Mouse (Mus musculus) 3134 (cell line): ENCODE measurements around the gene Zfp296.

Source experiments
- DNase-seq: peaks from one replicate; pipeline ENCODE4 v3.0.0-alpha.2; 2011; ENCODE audit warnings: low spot score; ENCODE audit not compliant: insufficient read length; ENCODE audit errors: extremely low read depth

Gene Zfp296

DNA sequence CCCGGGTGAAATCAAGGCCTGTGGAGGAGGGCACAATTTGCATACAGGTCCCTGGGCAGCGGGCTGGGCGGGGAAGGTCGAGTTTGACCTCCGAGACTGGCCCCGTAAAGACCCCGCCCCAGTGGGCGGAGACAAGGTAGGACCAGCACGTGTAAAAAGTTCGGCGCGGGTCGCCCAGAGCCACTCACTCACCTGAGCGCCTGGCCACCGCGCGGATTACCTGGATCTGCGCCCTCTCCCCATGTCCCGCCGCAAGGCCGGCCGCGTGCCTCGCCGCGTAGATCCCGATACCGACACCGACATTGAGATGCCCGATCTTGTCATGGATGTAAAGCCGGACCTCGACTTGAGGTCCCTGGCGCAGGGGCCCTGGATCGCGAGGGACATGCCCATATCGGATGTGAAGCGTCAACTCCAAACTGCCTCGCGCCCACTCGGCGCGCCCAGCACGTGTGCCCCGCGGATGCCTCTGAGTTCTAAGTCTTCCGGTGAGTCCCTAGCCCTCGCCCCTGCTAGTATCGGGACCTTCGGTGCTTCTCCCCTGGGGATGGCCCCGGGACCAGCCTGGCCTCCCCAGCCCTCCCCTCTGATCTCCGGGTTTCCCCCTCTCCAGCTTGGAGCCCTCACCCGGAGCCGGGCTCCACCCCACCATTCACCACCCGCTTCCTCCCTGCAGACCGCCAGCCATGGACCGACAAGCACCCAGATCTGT is at the start of gene Zfp296, which contains the start of gene Gemin7:
Gene Zfp296, plus strand, starts transcription at position 147 of the 712 bp plus-strand sequence.
Gene Gemin7, minus strand, starts transcription at position 455 of the 712 bp plus-strand sequence.
- no peak for DNase-seq

DNA sequence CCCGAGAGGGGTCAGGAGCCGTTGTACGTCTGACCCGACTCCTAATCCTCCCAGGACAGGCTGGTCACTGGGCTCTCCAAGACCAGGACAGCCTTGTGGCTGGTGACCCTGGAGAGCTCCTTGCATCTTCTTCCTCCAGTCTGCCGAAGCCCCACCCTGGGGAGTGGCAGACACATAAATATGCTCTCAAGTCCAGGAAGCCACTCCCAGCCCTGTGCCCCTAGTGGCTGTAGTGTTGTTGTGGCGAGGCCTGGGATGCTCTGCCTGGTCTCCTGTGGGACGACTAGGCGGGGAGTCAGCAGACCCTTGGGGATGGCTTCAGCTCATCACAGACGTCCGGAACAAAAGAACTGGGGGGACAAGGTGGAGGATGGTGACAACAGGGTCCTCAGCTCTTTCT is 46.0 kb upstream of the Zfp296 start:
- DNase-seq = no peak

DNA sequence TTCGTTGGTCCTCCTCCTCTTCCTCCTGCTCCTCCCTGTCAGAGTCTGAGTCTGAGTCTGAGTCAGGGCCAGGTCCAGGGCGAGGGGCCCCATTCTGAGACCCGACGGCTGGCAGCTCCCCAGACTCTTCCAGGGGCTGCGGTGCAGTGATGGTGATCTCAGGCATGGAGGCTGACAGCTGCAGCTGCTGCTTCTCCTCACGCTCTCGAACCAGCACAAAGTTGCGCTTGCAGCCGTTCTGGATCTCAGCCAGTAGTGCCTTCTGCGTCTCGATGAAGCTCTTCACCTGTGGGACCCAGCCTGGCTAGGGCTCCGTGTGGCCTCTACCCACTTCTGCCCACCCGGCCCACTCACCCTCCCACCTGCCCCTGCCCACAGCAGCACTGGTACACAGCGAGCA is 44.8 kb upstream of the Zfp296 start:
- no peak for DNase-seq

DNA sequence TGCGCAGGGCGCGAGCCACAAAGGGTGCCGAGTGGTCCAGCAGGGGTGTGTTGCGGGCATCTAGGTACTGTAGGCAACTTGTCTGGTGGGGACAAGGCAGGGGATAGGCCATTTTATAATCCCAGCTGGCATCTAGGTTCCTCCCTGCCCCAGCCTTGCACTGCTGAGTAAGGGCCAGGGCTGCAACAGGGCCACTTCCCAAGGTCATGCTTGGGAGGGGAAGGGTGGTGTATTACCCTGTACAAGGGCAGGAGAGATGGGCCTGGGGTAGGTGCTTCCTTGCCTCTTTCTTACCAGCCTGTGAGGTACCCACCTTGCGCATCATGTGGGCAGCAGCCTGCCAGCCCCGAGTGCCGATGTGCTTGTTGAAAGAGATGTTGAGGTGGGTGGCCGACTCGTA is 42.4 kb upstream of the Zfp296 start:
- no peak for DNase-seq

DNA sequence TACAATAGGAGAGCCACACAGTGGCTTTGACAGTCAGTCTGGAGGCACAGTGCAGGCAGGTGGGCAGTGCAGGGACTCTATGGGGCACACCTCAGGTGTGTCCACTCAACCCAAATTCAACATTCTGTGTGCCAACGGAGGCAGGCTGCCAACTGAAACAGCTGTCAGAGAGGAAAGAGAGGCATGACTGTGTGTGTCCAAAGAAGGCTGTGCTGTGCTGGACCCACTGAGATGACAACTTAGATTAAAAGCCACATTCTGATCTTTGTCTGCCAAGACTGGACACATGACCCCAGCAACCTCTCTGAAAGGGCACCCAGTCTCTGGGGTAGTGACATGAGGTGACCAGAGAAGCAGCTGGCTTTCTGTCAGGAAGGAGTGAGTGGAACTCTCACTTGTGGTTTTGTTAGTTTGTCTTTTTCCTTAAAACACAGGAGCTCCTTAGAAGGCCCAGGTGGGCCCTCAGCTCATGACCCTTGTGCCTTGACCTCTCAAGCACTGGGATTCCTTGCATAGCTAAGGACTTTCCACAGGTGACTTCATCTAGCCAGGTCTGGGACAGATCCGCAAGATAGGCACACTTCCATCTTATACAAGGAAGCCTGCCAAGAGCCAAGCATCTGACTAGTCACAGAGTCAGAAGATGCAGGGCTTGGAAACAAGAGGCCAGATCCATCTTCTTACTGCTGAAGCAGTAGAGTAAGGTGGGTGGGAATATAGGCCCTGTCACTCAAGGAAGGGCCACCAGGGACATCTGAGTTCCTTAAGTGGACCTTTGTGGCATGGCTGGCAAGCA is 36.1 kb upstream of the Zfp296 start:
- no peak for DNase-seq

DNA sequence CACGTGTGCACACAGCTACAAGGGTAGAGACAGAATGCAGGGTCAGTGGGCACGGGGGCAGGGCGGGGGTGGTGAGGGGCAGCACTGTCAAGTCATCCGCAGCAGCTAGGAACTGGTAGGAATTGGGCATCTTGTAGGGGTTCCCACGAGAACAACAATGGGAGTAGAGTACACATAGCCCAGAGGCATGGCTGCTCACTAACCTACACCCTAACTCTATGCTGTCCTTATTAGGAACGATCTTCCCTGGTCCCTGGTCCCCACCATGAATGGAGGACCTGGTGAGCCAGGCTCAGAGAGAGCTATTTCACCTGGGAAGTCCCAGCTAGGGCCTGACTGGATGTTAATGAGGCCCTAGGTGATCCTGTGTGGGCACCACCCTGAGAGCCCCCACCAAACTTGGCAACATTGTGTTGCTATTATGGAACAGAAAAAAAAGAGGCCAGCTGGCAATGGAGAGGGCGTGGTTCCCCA is 35.4 kb upstream of the Zfp296 start:
- DNase-seq = no peak

DNA sequence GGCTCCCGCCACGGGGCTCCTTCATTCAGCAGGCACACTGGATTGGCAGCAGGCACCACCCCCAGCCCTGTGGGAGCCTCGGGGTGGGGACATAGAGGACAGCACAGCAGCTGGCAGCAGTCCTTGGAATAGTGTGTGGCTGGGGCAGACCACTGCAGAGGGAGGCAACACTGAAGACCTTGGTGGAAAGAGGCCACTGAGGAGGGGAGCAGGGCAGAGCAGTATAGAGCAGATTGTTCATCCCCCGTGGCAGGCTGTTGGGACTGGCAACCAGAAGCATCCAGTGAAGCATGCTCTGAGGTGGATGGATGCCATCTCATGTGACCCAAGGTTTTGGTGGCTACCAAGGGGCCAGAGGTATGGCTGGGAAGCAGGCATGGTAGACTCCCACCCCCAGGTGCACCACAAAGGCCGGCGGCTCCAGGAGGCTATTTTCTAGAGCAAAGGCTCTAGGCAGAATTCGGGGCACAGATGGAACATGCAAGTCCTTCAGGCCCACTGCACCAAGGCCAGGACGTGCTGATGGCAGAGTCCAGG is 34.9 kb upstream of the Zfp296 start:
- no peak for DNase-seq

DNA sequence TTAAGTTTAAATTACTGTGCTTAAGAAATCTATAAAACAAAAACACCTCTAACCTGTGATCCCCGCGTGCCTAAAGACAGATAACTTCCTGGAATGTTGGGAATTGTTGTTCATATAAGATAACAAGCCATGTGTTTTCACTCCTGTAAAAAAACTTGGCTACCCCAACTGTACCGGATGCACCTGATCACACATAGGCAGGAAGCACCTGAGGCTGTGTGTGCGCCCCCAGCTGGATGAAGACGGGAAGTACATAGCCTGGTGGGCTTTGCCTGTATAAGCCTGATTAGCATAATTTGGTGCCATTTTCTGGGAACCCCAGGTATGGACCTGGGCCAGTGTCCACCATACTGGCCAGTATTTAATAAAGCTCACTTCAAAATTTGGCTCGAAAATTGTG is 33.5 kb upstream of the Zfp296 start:
- DNase-seq = no peak

DNA sequence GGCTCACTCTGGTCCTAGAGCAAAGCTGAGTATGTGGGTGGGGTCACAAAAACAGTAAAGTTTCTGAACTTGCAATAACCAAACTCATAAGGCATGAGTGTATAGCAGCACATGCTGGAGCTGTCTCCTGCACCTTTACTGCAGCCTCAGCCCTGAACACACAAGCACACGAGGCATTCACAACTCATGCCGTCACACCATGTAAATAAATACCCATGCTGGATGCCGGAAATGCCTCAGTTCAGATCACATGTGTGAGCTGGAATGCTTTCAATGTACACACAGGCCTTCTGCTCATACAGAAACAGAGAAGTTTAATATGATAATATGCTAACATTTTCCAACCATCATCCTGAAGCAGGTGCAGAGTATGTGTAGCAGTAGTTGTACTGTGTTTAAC is 31.1 kb upstream of the Zfp296 start:
- no peak for DNase-seq

DNA sequence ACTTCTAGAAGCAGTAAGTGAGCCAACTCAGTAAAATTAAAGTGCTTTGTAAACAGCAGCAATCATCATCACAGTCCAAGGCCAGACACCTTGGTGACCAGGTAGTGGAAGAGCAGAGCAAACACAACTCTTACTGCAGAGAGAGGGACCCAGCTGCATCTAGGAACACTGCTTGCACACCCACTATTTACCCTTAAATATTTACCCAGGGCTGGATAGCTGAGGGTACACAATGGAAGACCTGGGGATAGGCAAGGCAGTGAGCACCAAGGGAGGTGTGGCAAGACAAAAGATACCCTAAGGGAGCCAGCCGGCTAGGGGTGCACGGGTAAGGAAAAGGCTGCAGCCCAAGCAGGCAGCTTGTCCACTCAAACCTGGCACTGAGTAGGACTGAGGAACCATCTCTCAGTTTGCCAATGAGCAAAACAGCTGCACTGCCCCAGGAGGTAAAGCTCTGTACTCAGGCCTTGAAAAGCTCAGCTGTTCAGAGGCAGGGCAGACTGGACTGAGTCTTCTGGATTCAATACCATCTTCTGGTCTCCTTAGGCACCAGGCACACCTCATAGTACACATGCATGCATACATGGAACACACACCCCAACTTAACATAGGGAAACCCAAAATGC is 29.6 kb upstream of the Zfp296 start:
- no peak for DNase-seq

DNA sequence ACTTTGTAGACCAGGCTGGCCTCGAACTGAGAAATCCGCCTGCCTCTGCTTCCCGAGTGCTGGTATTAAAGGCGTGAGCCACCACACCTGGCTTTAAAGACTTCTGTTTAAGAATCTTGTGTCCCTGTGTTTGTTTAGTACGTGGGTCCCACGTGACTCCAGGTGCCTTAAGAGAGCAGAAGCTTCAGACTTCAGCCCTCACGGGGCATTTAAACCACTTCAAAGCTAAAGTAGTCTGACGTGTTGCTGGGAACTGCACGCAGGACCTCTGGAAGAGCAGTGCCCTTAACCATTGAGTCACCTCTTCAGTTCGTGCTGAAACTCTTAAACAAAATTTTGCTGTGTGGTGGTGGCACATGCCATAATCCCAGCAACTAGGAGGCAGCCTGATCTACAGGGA is 27.7 kb upstream of the Zfp296 start:
- DNase-seq = no peak

DNA sequence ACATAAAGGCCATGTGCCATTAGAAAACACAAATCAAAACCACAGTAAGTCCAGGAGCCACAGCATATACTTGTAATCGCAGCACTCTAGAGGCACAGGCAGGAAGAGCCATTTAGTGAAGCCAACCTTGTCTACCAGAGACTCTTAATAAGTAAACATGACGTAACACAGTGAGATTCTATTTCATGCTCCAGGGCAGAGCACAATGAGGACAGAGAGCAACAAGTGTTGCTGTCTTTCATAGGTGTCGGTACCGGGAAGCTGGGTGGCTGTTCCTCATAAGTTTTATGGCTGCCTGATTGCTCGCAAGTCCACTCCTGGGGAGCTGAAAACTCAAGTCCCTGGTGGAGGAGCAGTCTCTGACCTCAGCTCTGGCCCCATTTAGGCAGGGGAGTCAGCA is 25.5 kb upstream of the Zfp296 start:
- DNase-seq = no peak

DNA sequence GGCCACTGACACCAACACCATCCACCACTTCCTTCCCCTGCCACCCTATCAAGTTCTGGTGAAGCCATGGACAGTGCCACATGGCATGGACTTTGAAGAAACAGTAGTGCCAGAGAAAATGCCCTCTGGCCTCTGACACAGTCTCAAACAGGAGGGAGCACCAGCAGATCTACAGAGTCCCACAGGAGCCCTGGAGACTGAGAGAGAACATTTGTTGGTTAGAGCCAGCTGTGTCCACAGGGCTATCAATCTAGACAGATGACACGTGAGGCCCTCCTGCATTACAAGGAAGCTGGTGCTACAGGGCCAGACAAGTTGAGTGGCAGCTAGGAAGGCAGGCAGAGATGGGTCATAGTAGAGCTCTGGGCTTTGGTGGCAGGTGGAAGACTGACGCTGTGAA is 24.6 kb upstream of the Zfp296 start:
- no peak for DNase-seq

DNA sequence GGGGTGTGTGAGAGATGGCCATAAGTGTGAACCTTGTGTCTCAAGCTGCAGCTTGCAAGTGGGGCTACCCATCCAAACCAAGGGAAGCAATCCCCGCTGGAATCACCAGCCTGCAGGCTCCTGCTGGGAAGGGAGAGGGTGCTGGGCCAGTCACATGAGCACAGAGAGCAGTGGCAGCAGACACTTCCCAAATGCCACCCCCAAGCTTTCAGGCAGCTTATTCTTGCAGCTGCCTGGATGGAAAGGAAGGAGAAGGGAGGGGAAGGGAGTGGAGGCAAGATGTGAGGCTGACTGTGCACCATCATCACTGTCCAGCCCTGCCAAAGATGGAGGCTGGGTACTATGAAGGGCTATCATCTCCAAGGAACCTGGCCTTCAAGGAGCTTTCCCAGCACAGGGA is 22.9 kb upstream of the Zfp296 start:
- no peak for DNase-seq

DNA sequence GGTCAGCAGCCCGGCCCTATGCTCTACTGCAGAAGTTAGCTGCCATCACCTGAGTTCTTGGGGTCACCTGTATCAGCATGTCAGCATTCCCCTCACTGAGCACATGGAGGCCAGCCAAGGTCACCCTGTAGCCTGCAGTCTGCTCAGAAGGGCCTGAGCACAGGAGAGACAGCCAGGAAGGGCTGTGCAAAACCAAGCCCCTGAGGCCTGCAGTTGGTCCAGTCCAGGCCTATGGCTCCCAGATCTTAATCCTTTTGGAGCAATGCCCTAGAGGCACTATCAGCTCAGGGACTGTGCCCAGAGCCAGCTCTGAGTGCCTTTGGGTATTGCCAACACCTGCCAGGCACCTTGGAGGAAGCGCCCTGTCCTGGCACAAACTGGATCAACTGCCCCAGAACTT is 20.0 kb upstream of the Zfp296 start:
- no peak for DNase-seq

DNA sequence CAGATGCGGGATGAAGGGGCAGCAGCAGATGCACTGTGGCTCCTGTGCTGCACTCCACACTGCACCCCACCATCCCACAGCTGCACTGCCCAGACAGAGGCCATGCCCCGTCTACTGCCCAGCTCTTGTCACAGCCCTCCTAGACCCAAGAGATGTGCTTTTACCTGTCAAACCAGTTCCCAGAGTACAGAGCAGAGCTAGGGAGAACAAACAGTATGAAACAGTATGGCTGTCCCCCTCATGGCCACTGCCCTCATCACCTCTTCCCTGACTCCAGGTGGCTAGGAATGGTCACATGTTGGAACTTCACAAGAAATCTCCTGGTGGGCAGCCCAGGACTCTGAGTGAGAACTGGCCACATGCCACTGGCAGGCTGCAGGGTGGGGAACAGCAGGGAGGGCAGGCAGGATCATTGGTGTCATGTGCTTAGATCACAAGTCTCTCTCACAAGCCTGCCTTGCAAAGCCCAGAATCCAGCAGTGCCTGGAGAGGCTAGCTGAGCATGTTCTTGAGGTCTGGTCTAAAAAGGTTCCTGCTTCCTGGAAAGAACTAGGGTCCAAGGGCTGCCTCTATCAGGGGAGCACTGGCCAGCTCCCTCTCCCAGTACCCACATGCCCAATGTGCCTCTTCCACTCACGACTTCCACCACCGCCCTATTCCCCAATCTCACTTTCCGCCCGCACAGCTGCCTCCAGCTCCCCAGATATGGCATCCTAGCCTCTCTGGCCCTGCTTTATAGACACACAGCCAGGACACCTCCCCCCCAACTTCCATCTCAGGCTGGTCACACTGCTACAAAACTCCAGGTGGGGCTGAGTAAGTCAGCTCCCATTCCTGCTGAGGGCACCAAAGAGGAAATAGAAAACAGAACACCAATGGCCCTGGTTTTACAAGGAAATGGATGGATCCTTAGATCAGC is 18.8 kb upstream of the Zfp296 start:
- DNase-seq = no peak

DNA sequence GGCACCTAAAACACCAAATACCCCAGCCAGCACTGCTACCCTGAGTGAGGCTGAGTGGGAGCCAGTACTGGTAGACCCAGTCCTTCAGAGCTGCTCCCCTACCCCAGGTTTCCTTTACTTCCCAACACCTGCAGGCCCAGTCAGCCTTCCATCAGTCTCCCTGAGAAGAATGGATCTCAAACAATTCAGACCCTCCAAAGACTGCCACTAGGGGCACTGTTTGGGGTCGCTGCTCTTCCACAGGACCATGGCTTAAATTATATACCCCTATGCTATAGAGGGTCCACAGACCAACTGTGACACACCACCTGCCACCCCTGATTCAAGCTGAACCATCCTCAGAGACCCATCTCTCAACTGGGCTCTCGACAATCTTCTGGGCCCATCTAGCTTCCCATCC is 18.1 kb upstream of the Zfp296 start:
- DNase-seq = no peak

DNA sequence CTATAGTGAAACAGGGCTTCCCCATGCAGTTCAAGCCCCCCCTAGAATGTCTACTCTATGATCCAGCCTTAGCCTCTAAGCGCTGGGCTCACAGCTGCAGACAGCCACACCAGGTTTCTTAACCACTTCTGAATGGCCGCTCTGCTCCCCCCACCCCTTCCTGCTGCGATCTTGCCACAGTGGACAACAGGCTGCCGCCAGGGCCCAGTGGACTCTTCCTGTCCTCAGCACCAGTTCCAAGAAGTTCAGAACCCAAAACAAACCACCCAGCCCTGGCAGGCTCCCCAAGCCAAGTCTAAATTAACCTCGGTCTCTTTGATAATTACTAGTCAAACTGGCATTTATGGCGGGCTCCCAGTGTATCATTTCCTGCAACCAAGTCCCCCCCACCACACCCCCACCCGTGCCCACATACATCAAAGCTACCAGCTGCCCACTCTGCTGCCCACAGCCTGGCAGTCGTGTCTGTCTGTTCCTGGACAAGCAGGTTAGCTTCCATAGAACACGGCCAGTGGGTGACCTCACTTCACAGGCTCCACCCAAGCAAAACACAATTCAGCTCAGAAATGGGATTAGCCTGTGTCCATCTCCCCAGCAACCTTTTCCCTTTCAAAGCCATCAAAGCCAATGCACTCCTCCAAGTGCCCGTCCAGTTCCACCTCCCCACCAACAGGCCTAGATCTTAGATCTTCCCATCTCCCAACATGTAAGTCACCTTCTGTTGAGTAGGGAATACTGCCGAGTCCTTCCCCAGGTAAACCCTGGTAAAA is 16.4 kb upstream of the Zfp296 start:
- DNase-seq = no peak

DNA sequence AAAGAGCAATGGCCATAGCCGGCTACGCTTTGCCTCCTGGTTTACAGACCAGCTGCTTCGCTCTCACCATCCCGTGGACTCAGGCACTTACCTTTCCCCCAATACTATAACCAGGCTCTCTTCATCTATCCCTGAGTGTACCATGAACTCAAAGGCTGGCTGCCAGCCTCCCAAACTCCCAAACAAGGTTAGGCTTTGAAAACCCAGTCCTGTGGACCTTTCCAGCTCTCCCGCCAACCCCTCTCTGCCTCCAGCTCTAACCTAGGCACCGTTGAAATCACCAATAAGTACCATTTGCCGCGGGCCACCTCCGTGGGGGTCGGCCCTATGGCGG is 15.7 kb upstream of the Zfp296 start:
- no peak for DNase-seq
